Mouse (Mus musculus): ENCODE data around the gene Acrv1. TPM values are rescaled to one million over a fixed set of nuclear protein-coding genes. Genes with fewer than 3 reads are reported as not detected.
"Not testable (repeated sequence)": the region's sequence is repeated elsewhere in the genome, so short reads cannot be mapped to it uniquely, and the experiment has no call there.

Gene Acrv1
- polyA plus RNA-seq (2021), result not detected

- ATAC-seq (no peak), DNase-seq (ENCODE audit: low read depth, low spot score) (no peak)
- peaks cover 7% of the 10 kb centered on the region for H3K27me3 ChIP-seq
- no peak for TF ChIP-seq CTCF (IDR thresholded peaks at IDR 0.05)
- in situ Hi-C loops (cut with MboI; ENCODE audit: low pct_unique_long_range_greater_than_20kb), result loop anchor here (25.0 kb wide), 1 partner anchor 256 kb away; the partner anchor contains the start of gene Gm7257
- ChIA-PET POLR2A (no interaction called here), CTCF (no interaction called here)
Observed at GRCm38 (mm10) chr9:36692920-36693319, at the start of gene Acrv1. Acrv1 (plus strand) TSS chr9:36693220.

- ATAC-seq; CTCF ChIA-PET; DNase-seq (ENCODE audit: low read depth, low spot score); H3K27me3 ChIP-seq; POLR2A ChIA-PET; in situ Hi-C loops (cut with MboI; ENCODE audit: low pct_unique_long_range_greater_than_20kb): not testable (repeated sequence)
Observed at GRCm38 (mm10) chr9:36643276-36643675, 49.7 kb upstream of the Acrv1 start, which contains the start of gene A630095E13Rik. A630095E13Rik (minus strand) TSS chr9:36643376.

- ATAC-seq (no peak), DNase-seq (ENCODE audit: low read depth, low spot score) (no peak)
- peaks cover 13% of the 10 kb centered on the region for H3K27me3 ChIP-seq
- POLR2A ChIA-PET, result interaction anchor here (0.6 kb wide), 1 partner anchor 49 kb away, joined by 4 read pairs; no protein-coding TSS in a partner anchor
- TF ChIP-seq CTCF (IDR thresholded peaks at IDR 0.05), result no peak
- in situ Hi-C loops (cut with MboI; ENCODE audit: low pct_unique_long_range_greater_than_20kb), result loop anchor here (10.0 to 25.0 kb wide), 2 partner anchors 244 to 1087 kb away; partner anchors contain the start of gene Gm7257
- CTCF ChIA-PET, result no interaction called here
Observed at GRCm38 (mm10) chr9:36681424-36681823, 11.6 kb upstream of the Acrv1 start.

- DNase-seq (ENCODE audit: low read depth, low spot score) (no peak), ATAC-seq (no peak)
- ChIA-PET CTCF (interaction anchor here (0.8 to 1.8 kb wide), 2 partner anchors 1094 to 1098 kb away, joined by 3 to 4 read pairs; no protein-coding TSS in a partner anchor), POLR2A (no interaction called here)
- in situ Hi-C loops (cut with MboI; ENCODE audit: low pct_unique_long_range_greater_than_20kb), result loop anchor here (10.0 to 25.0 kb wide), 2 partner anchors 250 to 1093 kb away; partner anchors contain the start of gene Gm7257
- H3K27me3 ChIP-seq, result peaks cover 9% of the 10 kb centered on the region
- TF ChIP-seq CTCF (IDR thresholded peaks at IDR 0.05), result peak; percentile 48
Observed at GRCm38 (mm10) chr9:36687329-36687728, 5.7 kb upstream of the Acrv1 start.

- ATAC-seq (no peak), DNase-seq (ENCODE audit: low read depth, low spot score) (no peak)
- peaks cover 7% of the 10 kb centered on the region for H3K27me3 ChIP-seq
- CTCF ChIA-PET, result no interaction called here
- POLR2A ChIA-PET, result no interaction called here
- no peak for TF ChIP-seq CTCF (IDR thresholded peaks at IDR 0.05)
- in situ Hi-C loops (cut with MboI; ENCODE audit: low pct_unique_long_range_greater_than_20kb), result loop anchor here (25.0 kb wide), 1 partner anchor 257 kb away; the partner anchor contains the start of gene Gm7257
Observed at GRCm38 (mm10) chr9:36694276-36694675, 1.3 kb downstream of the Acrv1 start.

- no peak for TF ChIP-seq CTCF (IDR thresholded peaks at IDR 0.05)
- no peaks in the 10 kb centered on the region for H3K27me3 ChIP-seq
- DNase-seq (ENCODE audit: low read depth, low spot score), result no peak
- ChIA-PET CTCF (no interaction called here), POLR2A (no interaction called here)
- no peak for ATAC-seq
- in situ Hi-C loops (cut with MboI; ENCODE audit: low pct_unique_long_range_greater_than_20kb), result no loop called here
Observed at GRCm38 (mm10) chr9:36705923-36706322, 12.9 kb downstream of the Acrv1 start.

- ChIA-PET POLR2A (no interaction called here), CTCF (no interaction called here)
- DNase-seq (ENCODE audit: low read depth, low spot score) (no peak), ATAC-seq (no peak)
- H3K27me3 ChIP-seq, result no peaks in the 10 kb centered on the region
- TF ChIP-seq CTCF (IDR thresholded peaks at IDR 0.05), result no peak
- in situ Hi-C loops (cut with MboI; ENCODE audit: low pct_unique_long_range_greater_than_20kb), result no loop called here
Observed at GRCm38 (mm10) chr9:36707304-36707703, 14.3 kb downstream of the Acrv1 start.

- in situ Hi-C loops (cut with MboI; ENCODE audit: low pct_unique_long_range_greater_than_20kb), result no loop called here
- ATAC-seq (peak; percentile 54), DNase-seq (ENCODE audit: low read depth, low spot score) (no peak)
- ChIA-PET POLR2A (interaction anchor here (0.7 kb wide), 1 partner anchor 323 kb away, joined by 9 read pairs; no protein-coding TSS in a partner anchor), CTCF (no interaction called here)
- peak; percentile 42 for TF ChIP-seq CTCF (IDR thresholded peaks at IDR 0.05)
- H3K27me3 ChIP-seq, result no peaks in the 10 kb centered on the region
Observed at GRCm38 (mm10) chr9:36716624-36717023, 23.6 kb downstream of the Acrv1 start.

GRCm38 (mm10) chr9:36726131-36727033 is 33.4 kb downstream of the Acrv1 start:
- ATAC-seq (peak; percentile 93), DNase-seq (ENCODE audit: low read depth, low spot score) (peak; percentile 42)
- TF ChIP-seq CTCF (IDR thresholded peaks at IDR 0.05), result no peak
- POLR2A ChIA-PET, result interaction anchor here (1.0 kb wide), 2 partner anchors 17 to 39 kb away, joined by 3 read pairs; no protein-coding TSS in a partner anchor
- in situ Hi-C loops (cut with MboI; ENCODE audit: low pct_unique_long_range_greater_than_20kb), result no loop called here
- H3K27me3 ChIP-seq, result no peaks in the 10 kb centered on the region
- CTCF ChIA-PET, result no interaction called here

- no peak for TF ChIP-seq CTCF (IDR thresholded peaks at IDR 0.05)
- H3K27me3 ChIP-seq, result no peaks in the 10 kb centered on the region
- no peak for DNase-seq (ENCODE audit: low read depth, low spot score)
- ChIA-PET POLR2A (interaction anchor here (1.0 kb wide), 1 partner anchor 38 kb away, joined by 3 read pairs; no protein-coding TSS in a partner anchor), CTCF (no interaction called here)
- in situ Hi-C loops (cut with MboI; ENCODE audit: low pct_unique_long_range_greater_than_20kb), result no loop called here
- no peak for ATAC-seq
Observed at GRCm38 (mm10) chr9:36727034-36727755, 34.2 kb downstream of the Acrv1 start, which contains the start of gene Chek1. Chek1 (minus strand) TSS chr9:36727065.

Other genes starting within 250 kb of the Acrv1 start
- gene Gm9513, start 217.6 kb upstream of the Acrv1 start, polyA plus RNA-seq (2021), result not detected
- gene Gm5615, start 151.3 kb upstream of the Acrv1 start, polyA plus RNA-seq (2021), result not detected
- gene Gm17689, start 110.6 kb upstream of the Acrv1 start, polyA plus RNA-seq (2021), result not detected
- not detected for gene A630095E13Rik, start 49.8 kb upstream of the Acrv1 start, polyA plus RNA-seq (2021)
- gene Chek1, start 33.8 kb downstream of the Acrv1 start, polyA plus RNA-seq (2021), result 14.9 TPM
- 239 TPM for gene Stt3a, start 74.5 kb downstream of the Acrv1 start, polyA plus RNA-seq (2021)
- gene Ei24, start 104.2 kb downstream of the Acrv1 start, polyA plus RNA-seq (2021), result 88.3 TPM
- gene Fez1, start 128.6 kb downstream of the Acrv1 start, polyA plus RNA-seq (2021), result not detected

All from Patski (cell line).